Mouse (Mus musculus): ENCODE results near the gene Agl.

- TF ChIP-seq CTCF (IDR thresholded peaks at IDR 0.05; ENCODE audit: extremely low read depth, insufficient read length, insufficient replicate concordance, low read depth, low read length) (no peak), POLR2A (IDR thresholded peaks at IDR 0.05; ENCODE audit: low read depth, low read length) (no peak)
These were observed 105.2 kb downstream of the Agl start for GRCm38 (mm10) chr3:116702647-116703272.

Data from small intestine, adult 2 months (tissue).